Mouse (Mus musculus) large intestine, adult 2 months (tissue): ENCODE data around the gene Hsd17b1. TPM values are rescaled to one million over a fixed set of nuclear protein-coding genes. Genes with fewer than 3 reads are reported as not detected.

Source experiments
- DNase-seq: peaks from one replicate; pipeline ENCODE4 v3.0.0-alpha.2; 2012; ENCODE audit warnings: low read depth, low spot score
- WGBS: fragments of 180-500 bp; shearing (Covaris S2); methylation state at CpG from one replicate; pipeline ENCODE4 v1.1.7; 2018; 5-methylcytosine and 5-hydroxymethylcytosine counted together
- polyA plus RNA-seq: library from polyadenylated mRNA; depleted of rRNA; stranded (reverse); fragments of >200 nt; gene quantifications from 2 replicates; pipeline ENCODE4 v1.2.3, GENCODE M21; 2012; rRNA removed

The Hsd17b1 gene
- 0.26 and 0.29 TPM in 2 replicates for polyA plus RNA-seq

DNA sequence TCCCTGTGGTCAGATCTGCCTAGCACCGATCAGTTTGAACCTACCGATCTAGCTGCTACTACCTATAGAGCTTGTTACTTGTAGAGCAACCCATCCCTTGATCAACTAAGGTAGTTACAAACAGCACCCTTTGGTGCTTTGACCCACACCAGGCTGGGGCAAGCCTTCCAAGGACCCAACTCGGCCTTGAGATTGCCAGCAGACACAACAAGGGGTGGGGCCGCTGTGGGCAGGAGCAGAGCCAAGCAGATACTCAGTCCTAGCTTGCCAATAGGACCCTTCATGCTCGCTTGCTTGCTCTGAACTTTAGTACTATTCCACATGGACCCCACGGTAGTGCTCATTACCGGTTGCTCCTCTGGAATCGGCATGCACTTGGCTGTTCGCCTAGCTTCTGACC, at the start of gene Hsd17b1:
Hsd17b1 (plus strand) TSS at position 291 of the 400 bp plus-strand sequence.
- DNase-seq: no peak
- WGBS: 75% methylated on average over 9 of the region's 9 CpGs

DNA sequence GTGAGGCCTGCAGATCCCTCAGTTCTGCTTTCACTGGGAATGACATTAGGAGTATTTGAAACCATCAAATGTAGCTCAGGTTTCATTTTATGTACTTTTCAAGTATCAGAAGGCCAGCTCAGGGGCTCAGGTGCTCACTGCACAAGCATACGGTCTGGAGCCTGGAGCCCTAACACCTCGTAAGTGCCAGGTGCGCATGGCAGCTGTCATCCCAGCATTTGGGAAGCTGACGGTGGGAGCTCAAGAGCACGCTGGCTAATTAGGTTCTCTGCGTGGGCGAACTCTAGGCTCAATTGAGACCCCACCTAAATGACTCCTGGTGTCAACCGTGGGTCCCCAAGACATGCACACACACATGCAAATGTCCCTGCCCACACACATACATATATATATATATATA, 48.9 kb upstream of the Hsd17b1 start:
- DNase-seq: no peak
- 96% methylated on average over 8 of the region's 8 CpGs for WGBS

GRCm38 (mm10) chr11:101030136-101030807, 47.9 kb upstream of the Hsd17b1 start:
- DNase-seq: no peak
- WGBS: 85% methylated on average over 10 of the region's 10 CpGs

DNA sequence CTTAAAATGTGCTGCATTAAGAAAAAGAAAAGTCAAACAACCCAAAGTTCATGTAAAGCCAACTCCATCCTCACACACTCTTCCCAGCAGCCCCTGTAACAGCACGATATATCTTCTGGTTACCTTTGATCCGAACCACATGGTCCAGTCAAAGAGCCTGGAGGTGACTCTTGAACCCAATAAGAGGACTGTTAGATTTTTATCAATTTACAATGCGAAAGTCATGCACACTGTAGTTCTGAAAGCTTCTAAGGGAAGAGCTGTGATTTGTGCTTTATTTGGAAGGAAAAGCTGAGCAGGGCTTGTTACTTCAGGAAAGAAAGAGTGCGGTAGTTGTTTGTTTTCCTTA, 47.4 kb upstream of the Hsd17b1 start:
- 65% methylated on average over 4 of the region's 4 CpGs for WGBS

GRCm38 (mm10) chr11:101031470-101031869, 46.7 kb upstream of the Hsd17b1 start:
- DNase-seq: no peak
- WGBS: 96% methylated on average over 1 of the region's 1 CpGs

More for the DNA sequence above, 47.4 kb upstream of the Hsd17b1 start:
- DNase-seq: no peak

- no peak for DNase-seq
- WGBS: 93% methylated on average over 17 of the region's 17 CpGs
Observed at GRCm38 (mm10) chr11:101033856-101034500, 44.2 kb upstream of the Hsd17b1 start.

DNA sequence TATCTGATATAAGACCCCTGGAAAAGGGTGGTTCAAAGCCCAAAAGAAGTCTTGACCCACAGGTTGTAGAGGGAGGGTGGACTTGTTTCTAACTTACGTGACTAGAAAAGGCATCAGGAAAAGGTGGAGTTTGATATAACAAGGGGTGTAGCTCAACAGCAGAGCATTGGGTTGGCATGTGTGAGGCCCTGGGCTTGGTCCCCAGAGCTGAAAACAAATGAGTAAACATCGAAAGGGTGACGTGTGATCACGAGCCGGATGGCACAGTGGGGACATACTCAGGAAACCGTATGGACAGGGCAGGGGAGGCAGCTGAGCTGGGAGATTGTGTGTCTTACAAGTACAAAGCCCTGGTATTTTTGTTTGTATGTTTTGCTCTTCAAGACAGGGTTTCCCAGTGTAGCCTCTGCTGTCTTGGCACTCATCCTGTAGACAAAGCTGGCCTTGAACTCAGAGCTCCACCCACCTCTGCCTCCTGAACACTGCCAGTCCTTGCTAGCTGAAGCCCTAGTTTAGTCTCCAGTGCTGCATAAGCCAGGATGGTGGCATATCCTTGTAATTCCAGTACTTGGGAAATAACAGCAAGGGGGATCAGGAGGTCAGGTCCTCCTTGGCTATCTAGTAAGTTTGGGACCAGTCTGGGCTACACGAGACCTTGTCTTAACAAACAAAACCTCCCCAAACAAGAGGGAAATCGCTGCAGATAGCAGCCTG, 43.4 kb upstream of the Hsd17b1 start:
- WGBS: 92% methylated on average over 8 of the region's 8 CpGs
- no peak for DNase-seq

DNA sequence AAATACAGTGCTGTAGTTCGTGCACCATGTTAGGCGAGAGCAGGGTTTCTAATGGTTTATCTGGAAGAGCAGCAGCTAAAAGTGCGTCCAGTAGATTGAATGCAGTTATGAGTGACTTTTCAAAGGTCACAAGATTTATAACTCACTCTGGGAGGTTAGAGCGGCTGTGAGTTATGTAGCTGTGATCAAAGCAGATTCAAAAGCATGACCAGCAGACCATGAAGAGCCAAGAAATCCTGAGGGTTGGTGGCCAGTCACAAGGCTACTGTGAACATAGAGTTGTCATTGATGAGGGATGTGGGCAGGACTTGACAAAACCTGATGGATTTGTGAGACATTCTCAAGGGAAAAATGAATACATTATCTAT, 42.9 kb upstream of the Hsd17b1 start:
- no peak for DNase-seq
- WGBS: 89% methylated on average over 4 of the region's 4 CpGs

GRCm38 (mm10) chr11:101037795-101038194, 40.4 kb upstream of the Hsd17b1 start:
- 86% methylated on average over 10 of the region's 10 CpGs for WGBS
- DNase-seq: no peak

GRCm38 (mm10) chr11:101045826-101046225, 32.4 kb upstream of the Hsd17b1 start:
- DNase-seq: no peak
- WGBS: 92% methylated on average over 4 of the region's 4 CpGs

DNA sequence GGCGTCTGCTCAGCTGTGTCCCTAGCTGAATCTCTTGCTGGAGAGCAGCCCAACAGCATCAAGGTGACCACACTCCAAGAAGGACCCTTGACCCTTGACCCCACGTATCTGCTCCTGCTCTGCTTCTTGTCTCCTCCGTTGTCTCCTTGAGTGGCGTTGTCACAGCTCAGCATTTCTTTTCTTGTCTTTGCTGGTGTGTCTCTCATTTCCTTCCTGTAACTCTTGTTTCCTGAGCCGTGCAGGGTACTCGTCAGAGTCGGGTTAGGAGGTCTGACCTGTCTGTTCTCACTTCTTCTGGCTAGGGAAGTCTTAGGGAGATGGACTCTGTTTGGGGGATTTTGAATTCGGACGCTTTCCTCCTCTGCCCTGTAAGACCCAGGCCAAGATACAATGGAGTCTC, 31.8 kb upstream of the Hsd17b1 start:
- 67% methylated on average over 9 of the region's 9 CpGs for WGBS
- no peak for DNase-seq

GRCm38 (mm10) chr11:101047502-101047901, 30.7 kb upstream of the Hsd17b1 start:
- DNase-seq: no peak
- 80% methylated on average over 3 of the region's 3 CpGs for WGBS

DNA sequence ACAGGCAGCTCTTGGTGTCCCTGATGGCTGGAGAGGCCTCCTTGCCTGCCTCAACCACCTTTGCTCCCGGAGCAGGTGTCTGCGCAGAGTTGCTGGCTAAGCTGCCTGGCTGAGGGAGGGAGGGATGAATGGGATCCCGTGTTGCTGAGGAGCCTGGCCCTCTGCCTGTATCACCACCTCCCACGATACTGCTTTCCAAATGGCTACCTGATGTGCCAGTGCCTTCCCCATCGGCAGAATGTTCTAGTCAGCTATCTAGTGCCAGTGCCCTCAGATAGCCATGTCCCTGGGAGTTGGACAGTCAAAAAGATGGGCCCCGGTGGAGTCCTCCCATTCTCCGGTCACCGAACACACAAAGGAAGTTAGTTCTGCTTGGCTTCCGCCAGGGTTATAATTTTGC, 27.9 kb upstream of the Hsd17b1 start:
- DNase-seq: no peak
- 91% methylated on average over 9 of the region's 9 CpGs for WGBS

GRCm38 (mm10) chr11:101051051-101051493, 27.1 kb upstream of the Hsd17b1 start:
- 96% methylated on average over 6 of the region's 6 CpGs for WGBS
- no peak for DNase-seq

DNA sequence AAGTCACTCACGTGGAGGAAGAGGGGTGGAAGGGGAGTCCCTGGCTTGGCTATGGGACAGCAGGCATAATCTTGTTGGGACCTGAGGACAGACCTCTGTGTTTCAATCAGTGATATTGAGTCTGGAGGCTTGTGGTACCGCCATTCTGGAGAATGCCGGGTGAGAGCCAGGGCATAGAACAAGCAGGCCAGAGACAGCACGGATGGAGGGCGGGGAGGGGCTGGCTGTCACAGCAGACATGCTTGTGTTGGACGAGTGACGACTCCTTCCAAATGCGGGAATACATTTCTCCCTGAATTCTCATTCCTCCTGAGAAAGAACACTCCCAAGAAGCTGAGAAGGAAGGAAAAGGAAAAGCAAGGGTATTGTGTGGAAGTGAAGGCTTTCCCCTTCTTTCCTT, 26.6 kb upstream of the Hsd17b1 start:
- 93% methylated on average over 8 of the region's 8 CpGs for WGBS
- no peak for DNase-seq

GRCm38 (mm10) chr11:101052751-101053473, 25.3 kb upstream of the Hsd17b1 start:
- DNase-seq: no peak
- WGBS: 25% methylated on average over 10 of the region's 10 CpGs

DNA sequence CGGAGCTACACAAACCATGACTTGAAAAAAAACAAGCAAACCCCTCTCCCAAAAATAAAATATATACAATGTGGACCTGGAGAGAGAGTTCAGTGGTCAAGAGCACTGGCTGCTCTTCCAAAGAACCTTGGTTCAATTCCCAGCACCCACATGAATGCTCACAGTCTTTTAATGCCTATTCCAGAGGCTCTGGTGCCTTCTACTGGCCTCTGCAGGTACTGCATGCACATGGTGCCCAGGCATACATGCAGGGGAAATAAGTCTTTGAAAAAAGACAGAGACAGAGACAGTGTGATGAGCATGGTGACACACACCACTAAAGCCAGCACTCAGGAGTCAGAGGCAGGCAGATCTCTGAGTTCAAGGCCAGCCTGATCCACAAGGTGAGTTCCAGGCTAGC, 24.2 kb upstream of the Hsd17b1 start:
- 95% methylated on average over 1 of the region's 1 CpGs for WGBS
- no peak for DNase-seq

GRCm38 (mm10) chr11:101055418-101055817, 22.8 kb upstream of the Hsd17b1 start:
- no peak for DNase-seq
- 35% methylated on average over 14 of the region's 14 CpGs for WGBS

- 14% methylated on average over 8 of the region's 8 CpGs for WGBS
- DNase-seq: no peak
Observed at GRCm38 (mm10) chr11:101056885-101057284, 21.3 kb upstream of the Hsd17b1 start.

DNA sequence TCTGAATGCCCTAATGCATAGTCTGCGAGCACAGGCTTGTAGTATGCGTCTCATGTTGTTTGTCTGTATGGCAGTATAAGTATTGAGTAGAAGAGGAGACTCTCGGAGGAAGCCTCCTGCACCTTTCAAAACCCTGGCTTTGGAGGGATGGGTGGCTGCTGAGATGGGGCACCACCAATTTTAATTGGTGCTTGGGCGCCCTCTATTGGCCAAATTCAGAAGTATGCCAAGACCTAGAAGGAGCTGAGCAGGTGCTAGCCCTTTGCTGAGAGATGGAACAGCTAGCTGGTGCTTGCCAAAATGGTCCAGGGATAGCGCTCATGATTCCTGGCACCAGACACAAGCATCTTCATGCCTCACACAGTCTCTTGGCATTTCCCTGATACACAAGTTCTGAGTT, 20.4 kb upstream of the Hsd17b1 start:
- WGBS: 13% methylated on average over 5 of the region's 5 CpGs
- DNase-seq: no peak
